Mouse (Mus musculus) duodenum, adult 2 months (tissue): ENCODE measurements around the gene Sart3. TPM values are rescaled to one million over a fixed set of nuclear protein-coding genes. Genes with fewer than 3 reads are reported as not detected.

Source experiments
- polyA plus RNA-seq: library from polyadenylated mRNA; depleted of rRNA; stranded (reverse); fragments of >200 nt; gene quantifications from 2 replicates; pipeline ENCODE4 v1.2.3, GENCODE M21; 2012; ENCODE audit warnings: low replicate concordance; rRNA removed

The Sart3 gene
- polyA plus RNA-seq, result 7.2 and 9.3 TPM in 2 replicates

DNA sequence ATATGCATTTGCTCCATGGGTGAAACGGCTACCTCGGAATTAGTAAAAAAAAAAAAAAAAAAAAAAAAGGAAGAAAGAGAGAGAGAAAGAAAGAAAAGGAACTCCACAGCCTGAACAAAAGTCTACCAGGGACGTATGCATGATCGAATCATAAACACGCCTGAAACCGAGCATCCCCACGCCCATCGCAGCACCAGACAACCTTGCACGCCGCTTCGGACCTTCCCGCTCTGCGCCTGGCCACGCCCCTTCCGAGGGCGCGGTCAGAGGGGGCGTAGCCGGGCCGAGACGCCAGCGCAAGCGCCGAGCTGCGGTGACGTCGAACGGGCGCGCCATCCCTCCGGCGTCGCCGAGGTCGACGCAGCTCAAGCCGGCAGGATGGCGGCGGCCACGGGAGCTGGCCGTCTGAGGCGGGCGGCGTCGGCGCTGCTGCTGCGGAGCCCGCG lies at the start of gene Sart3, which contains the start of gene Iscu:
TSS of gene Sart3 (minus strand) at position 61 of the 446 bp plus-strand sequence.
TSS of gene Iscu (plus strand) at position 299 of the 446 bp plus-strand sequence.

DNA sequence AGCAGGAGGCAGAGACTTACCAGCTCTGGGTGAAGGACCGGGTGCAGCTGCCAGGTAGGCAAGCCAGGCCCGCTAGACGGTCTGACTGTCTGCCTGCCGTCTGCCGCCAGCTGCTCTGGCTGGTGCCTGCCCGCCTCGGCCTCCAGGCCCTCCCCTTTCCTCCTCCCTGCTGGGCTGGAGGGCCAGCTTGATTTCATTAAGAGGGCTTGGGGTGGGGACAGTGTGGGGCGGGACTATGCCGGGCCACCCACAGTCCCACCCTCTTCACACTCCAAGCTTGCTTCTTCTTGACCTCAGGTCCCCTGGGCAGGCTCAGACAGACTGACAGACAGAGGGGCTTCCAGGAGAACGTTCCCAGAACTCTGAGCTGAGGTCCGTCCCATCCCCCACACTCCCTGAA lies 28.0 kb upstream of the Sart3 start, which contains the start of gene Tmem119:
TSS of gene Tmem119 (minus strand) at position 237 of the 400 bp plus-strand sequence.

DNA sequence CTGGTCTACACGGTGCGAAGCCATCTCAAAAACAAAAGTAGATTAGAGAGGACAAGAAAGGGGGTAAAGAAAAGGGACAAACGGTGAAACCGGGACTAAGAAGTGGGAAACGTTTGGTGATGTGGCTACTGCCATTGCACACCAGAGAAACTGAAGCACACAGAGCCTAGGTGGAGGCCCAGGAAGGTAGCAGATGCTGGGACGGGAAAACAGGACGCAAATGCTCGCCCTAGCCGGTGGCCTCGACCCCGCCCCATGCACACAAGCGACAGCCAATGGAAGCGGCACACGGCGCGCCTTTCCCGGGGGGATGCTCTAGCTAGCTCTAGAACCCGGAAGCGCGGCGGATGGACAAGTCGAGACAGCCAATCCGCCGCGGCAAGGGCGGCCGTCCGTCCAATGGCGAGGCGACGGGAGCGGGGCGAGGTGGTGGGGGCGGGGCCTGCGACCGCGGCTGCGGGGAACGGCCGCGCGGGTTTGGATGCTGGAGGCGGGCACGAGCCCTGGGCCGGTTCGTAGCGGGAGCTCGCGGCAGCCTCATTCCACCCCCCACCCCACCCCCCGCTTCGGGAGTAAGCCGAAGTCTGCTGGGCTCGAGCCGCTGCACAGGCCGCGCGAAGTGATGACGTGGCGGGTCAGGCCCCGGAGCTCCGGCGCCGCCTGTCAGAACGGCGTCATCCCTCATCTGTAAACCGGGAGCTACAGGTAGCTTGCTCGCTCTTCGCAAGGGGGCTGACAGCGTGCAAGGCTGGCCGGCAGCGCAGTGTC lies 36.8 kb downstream of the Sart3 start, which contains the start of gene Ficd:
TSS of gene Ficd (plus strand) at position 459 of the 768 bp plus-strand sequence.

DNA sequence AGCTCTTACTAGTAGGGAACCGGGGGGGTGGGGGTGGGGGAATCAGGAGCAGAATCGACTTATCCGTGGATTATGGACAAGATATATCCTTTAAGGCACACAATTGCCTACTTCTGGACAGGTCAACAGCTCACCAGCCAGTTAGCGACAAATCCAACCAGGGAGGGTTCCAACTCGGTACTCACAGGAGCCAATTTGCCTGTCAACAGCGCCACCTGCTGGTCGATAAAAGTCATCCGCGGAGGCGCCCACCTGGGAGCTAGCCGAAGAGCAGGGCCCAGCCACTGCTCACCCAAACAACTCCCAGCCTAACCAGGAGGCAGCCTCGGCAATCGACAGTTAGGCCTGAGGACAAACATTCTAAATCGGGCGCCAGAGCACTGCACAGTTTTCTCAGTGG lies 47.9 kb downstream of the Sart3 start, which contains the start of gene 1700069L16Rik:
TSS of gene 1700069L16Rik (minus strand) at position 327 of the 400 bp plus-strand sequence.

Other genes starting within 250 kb of the Sart3 start
- 7.8 and 9.6 TPM in 2 replicates for gene Cmklr1, start 122.1 kb downstream of the Sart3 start, polyA plus RNA-seq
- gene 1700069L16Rik, start 47.7 kb downstream of the Sart3 start, polyA plus RNA-seq, result not detected in 2 replicates
- 3.3 and 4.1 TPM in 2 replicates for gene Ficd, start 36.7 kb downstream of the Sart3 start, polyA plus RNA-seq
- gene Iscu, start 238 bp upstream of the Sart3 start, polyA plus RNA-seq, result 35.4 and 39.3 TPM in 2 replicates
- 11.6 and 16.3 TPM in 2 replicates for gene Tmem119, start 28.0 kb upstream of the Sart3 start, polyA plus RNA-seq
- gene Selplg, start 60.1 kb upstream of the Sart3 start, polyA plus RNA-seq, result 24.5 and 48.9 TPM in 2 replicates
- 73.1 and 120 TPM in 2 replicates for gene Coro1c, start 136.2 kb upstream of the Sart3 start, polyA plus RNA-seq
- 7.1 and 7.7 TPM in 2 replicates for gene Ssh1, start 221.4 kb upstream of the Sart3 start, polyA plus RNA-seq
- gene Dao, start 231.2 kb upstream of the Sart3 start, polyA plus RNA-seq, result 37.5 and 38.9 TPM in 2 replicates